Mouse (Mus musculus): ENCODE measurements at regions not wholly inside any gene's neighbourhood (a gene's known extent, or its start where the extent isn't known, plus 50 kb on each side); places are given as distances from the start of the nearest gene placed in this dataset.

DNA sequence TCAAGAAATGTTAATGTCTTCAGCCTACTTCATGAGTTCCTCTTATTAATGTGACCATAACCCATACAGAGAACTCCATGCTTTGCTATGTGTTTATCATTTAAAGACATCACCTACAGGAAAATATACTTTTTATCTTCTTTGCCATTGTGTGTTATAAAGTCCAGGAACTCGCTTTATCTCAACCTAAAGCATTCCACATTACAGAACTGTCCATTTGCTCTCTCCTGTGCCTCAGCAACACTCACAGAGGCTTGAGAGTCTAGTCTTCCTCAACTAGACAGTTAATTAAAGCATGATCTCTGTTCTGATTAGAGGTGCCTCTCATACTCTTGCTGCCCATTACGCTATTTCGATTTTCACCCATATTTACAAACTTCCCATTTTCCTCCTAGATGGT lies 288.4 kb downstream of the Lipi start:
- no peak for DNase-seq

GRCm38 (mm10) chr16:75292736-75293428 lies 293.0 kb downstream of the Lipi start:
- DNase-seq: no peak

- DNase-seq: no peak
These were observed 294.7 kb downstream of the Lipi start for GRCm38 (mm10) chr16:75291194-75291593.

GRCm38 (mm10) chr16:75287150-75287549 lies 298.7 kb downstream of the Lipi start:
- DNase-seq: no peak

- DNase-seq: no peak
These were observed 300.1 kb downstream of the Lipi start for GRCm38 (mm10) chr16:75285811-75286210.

DNA sequence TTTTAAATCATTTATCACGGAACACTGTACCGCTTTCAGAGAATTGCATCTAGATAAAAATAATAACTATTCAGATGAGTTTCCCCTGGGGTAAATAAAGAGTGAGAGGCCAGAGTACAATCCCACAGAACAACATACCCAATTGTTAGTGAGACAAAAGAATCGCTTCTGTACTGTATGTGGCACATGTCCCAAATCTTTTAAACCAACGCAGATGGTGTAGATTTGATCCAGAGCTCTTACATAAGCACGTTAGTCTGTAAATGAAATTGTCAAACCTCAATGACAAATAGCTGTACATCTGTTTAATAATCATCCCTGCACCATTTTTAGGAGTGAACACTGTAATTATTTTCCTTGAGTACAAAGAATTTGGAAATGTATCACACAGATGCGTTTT lies 322.0 kb downstream of the Lipi start:
- no peak for DNase-seq

DNA sequence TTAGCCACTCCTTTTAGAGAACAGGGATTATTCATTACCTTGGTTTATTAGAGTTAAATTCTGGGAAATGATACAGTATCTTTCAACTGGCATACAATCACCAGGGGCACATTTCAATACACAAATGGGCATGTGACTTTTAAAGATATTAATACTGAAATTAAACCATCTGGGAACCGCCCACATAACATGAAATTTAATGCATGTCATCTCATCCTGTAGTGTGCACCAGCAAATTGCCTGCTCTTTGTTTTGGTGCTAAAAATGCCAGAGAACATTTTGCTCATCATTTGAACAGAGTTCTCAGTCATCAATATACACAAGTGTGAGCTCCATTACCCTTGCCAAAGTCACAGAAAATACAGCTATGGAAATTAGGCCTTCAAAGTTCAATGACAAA lies 330.9 kb downstream of the Lipi start:
- no peak for DNase-seq

DNA sequence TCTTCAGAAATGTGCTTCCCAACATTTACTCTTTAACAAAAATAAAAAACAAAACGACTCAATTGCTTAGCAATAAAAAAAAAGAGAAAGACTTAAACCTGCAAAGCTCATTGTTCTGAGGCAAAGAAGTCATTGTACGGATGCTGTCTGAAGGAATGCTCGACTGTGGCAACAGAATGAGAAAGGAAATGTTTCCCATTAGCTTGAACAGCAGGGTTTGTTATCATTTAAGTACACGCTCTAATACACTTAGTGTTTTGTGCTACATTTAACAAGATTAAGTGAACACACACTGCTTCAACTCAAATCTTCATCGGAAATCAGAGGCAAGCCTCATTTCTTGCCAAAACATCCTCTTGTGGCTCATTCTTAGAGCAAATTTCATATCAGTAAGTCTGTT lies 336.7 kb downstream of the Lipi start:
- no peak for DNase-seq

GRCm38 (mm10) chr16:75240383-75240782 lies 345.5 kb downstream of the Lipi start:
- no peak for DNase-seq

- DNase-seq: no peak
These were observed 353.7 kb downstream of the Lipi start for GRCm38 (mm10) chr16:75232133-75232532.

- DNase-seq: no peak
These were observed 392.5 kb downstream of the Lipi start for GRCm38 (mm10) chr16:75193404-75193803.

- no peak for DNase-seq
These were observed 395.5 kb downstream of the Lipi start for GRCm38 (mm10) chr16:75190316-75190715.

- no peak for DNase-seq
These were observed 419.8 kb downstream of the Lipi start for GRCm38 (mm10) chr16:75166040-75166439.

- DNase-seq: no peak
These were observed 420.7 kb downstream of the Lipi start for GRCm38 (mm10) chr16:75164969-75165726.

DNA sequence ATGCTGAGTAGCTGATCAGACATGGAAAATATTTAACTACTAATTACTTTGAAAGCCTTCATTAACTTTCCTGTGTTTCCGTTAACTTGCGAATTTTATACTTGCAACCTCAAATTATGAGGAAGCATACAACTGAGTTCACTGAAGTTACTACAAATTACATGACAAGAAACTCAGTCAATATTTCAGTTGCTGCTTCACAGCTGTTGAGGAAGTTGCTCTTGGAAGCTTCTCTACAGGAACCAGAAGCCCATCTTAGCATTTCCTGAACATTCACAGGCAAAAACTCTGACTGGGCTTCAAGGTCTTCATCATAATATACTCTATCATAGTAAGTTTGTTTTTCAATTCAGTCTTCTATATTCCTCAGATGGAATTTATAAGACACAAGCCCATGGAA lies 426.1 kb downstream of the Lipi start:
- no peak for DNase-seq

GRCm38 (mm10) chr16:75155441-75156038 lies 430.3 kb downstream of the Lipi start:
- no peak for DNase-seq
